Mouse (Mus musculus) liver, postnatal 0 days (tissue): Measurements from ENCODE around the gene Acyp2. TPM values are rescaled to one million over a fixed set of nuclear protein-coding genes. Genes with fewer than 3 reads are reported as not detected.
A peak's percentile ranks its signal among the peaks of the same experiment; 100 is the strongest.

Experiments used
- ATAC-seq: fragments of 200-750 bp; cut with Nextera tagmentation; 2 replicates; pipeline ENCODE4 v1.8.0; 2017; ENCODE audit warnings: mild to moderate bottlenecking, moderate library complexity
- DNase-seq: peaks from one replicate; pipeline ENCODE4 v3.0.0-alpha.2; 2016
- H3K27ac ChIP-seq: fragments of 300-500 bp; sonication (generic); 2 replicates; pipeline ENCODE4 v1.5.1; 2014; ENCODE audit warnings: antibody characterized with exemption, moderate library complexity, mild to moderate bottlenecking, low read depth
- H3K27me3 ChIP-seq: fragments of 300-500 bp; sonication (generic); 2 replicates; pipeline ENCODE4 v1.6.1; 2014; ENCODE audit warnings: low read length, control low read depth, mixed read lengths; ENCODE audit not compliant: insufficient read depth
- H3K36me3 ChIP-seq: fragments of 300-500 bp; sonication (generic); replicated peaks from 2 replicates; pipeline ENCODE4 v1.6.1; 2014; ENCODE audit warnings: mild to moderate bottlenecking, control low read depth, low read length, moderate library complexity, mixed read lengths; ENCODE audit not compliant: insufficient read depth
- H3K4me1 ChIP-seq: fragments of 300-500 bp; sonication (generic); 2 replicates; pipeline ENCODE4 v1.6.1; 2014; ENCODE audit warnings: antibody characterized with exemption, mild to moderate bottlenecking, control low read depth; ENCODE audit not compliant: insufficient read depth
- H3K4me2 ChIP-seq: fragments of 300-500 bp; sonication (generic); 2 replicates; pipeline ENCODE4 v1.6.1; 2014; ENCODE audit warnings: low read depth, mild to moderate bottlenecking, low read length, moderate library complexity, mixed read lengths
- H3K4me3 ChIP-seq: fragments of 300-500 bp; sonication (generic); 2 replicates; pipeline ENCODE4 v1.5.1; 2014; ENCODE audit warnings: low read depth, low read length
- H3K9ac ChIP-seq: fragments of 300-500 bp; sonication (generic); replicated peaks from 2 replicates; pipeline ENCODE4 v1.6.1; 2014; ENCODE audit warnings: mild to moderate bottlenecking, moderate library complexity
- H3K9me3 ChIP-seq: fragments of 300-500 bp; sonication (generic); 2 replicates; pipeline ENCODE4 v1.6.1; 2016; ENCODE audit warnings: mild to moderate bottlenecking, control low read depth, low read length, mixed read lengths
- CTCF ChIP-seq: sonication (generic); IDR thresholded peaks from 2 replicates; pipeline ENCODE4 v1.5.1; 2016; ENCODE audit warnings: antibody characterized with exemption, low read depth
- EP300 ChIP-seq: IDR thresholded peaks from 2 replicates; pipeline ENCODE4 v1.6.1; 2016; ENCODE audit warnings: antibody characterized with exemption, low read depth, mild to moderate bottlenecking
- WGBS: fragments of 180-500 bp; shearing (Covaris S2); extraction: QIAGEN DNeasy Blood & Tissue Kit; methylation state at CpG from one replicate; pipeline ENCODE4 v1.1.7; 2014; ENCODE audit not compliant: insufficient replicate concordance; 5-methylcytosine and 5-hydroxymethylcytosine counted together
- polyA plus RNA-seq: library from polyadenylated mRNA; unstranded; fragments of >200 nt; fragmentation: Nextera tagmentation; extraction: Ambion mirVana; gene quantifications from 2 replicates; pipeline ENCODE4 v1.2.1, GENCODE M21; 2015

The Acyp2 gene
- 3.9 and 4.0 TPM in 2 replicates for polyA plus RNA-seq

GRCm38 (mm10) chr11:30649001-30649637 lies at the start of gene Acyp2:
TSS of gene Acyp2 (minus strand) at chr11:30649587.
- 1% methylated on average over 40 of the region's 40 CpGs for WGBS
- Histone ChIP-seq H3K27ac (peak within 1 kb of the TSS; percentile 79), H3K4me1 (peaks cover 2% of the 10 kb centered on the region; the same call in 1 of the 2 replicates), H3K9me3 (no peaks in the 10 kb centered on the region), H3K36me3 (no peaks in the 10 kb centered on the region), H3K4me2 (peak within 1 kb of the TSS; percentile 82), H3K27me3 (no peaks in the 10 kb centered on the region), H3K4me3 (peak within 1 kb of the TSS; percentile 82), H3K9ac (peak within 1 kb of the TSS; percentile 83)
- TF ChIP-seq EP300 (no peak), CTCF (peak; percentile 37)
- peak; percentile 98 for ATAC-seq
- DNase-seq: peak; percentile 86

- Histone ChIP-seq H3K36me3 (no peaks in the 10 kb centered on the region), H3K27ac (no peak overlapping the region), H3K4me2 (no peak overlapping the region), H3K9me3 (no peaks in the 10 kb centered on the region), H3K4me1 (no peaks in the 10 kb centered on the region), H3K27me3 (no peaks in the 10 kb centered on the region), H3K4me3 (no peak overlapping the region), H3K9ac (no peak overlapping the region)
- TF ChIP-seq EP300 (no peak), CTCF (no peak)
- no peak for DNase-seq
- whole genome bisulfite sequencing: 68% methylated on average over 1 of the region's 1 CpGs
- no peak for ATAC-seq
Observed at GRCm38 (mm10) chr11:30689421-30689820, 40.0 kb upstream of the Acyp2 start.

- Histone ChIP-seq H3K36me3 (no peaks in the 10 kb centered on the region), H3K27me3 (no peaks in the 10 kb centered on the region), H3K4me1 (no peaks in the 10 kb centered on the region), H3K27ac (no peak overlapping the region), H3K4me2 (no peak overlapping the region), H3K9ac (no peak overlapping the region), H3K4me3 (no peak overlapping the region), H3K9me3 (no peaks in the 10 kb centered on the region)
- DNase-seq (no peak), ATAC-seq (no peak)
- 62% methylated on average over 1 of the region's 1 CpGs for WGBS
- peak; percentile 68 for TF ChIP-seq CTCF
- no peak for TF ChIP-seq EP300
Observed at GRCm38 (mm10) chr11:30676086-30676485, 26.7 kb upstream of the Acyp2 start.

GRCm38 (mm10) chr11:30672719-30673118 lies 23.3 kb upstream of the Acyp2 start:
- TF ChIP-seq EP300 (no peak), CTCF (no peak)
- Histone ChIP-seq H3K4me2 (no peak overlapping the region), H3K27me3 (no peaks in the 10 kb centered on the region), H3K36me3 (no peaks in the 10 kb centered on the region), H3K9ac (no peak overlapping the region), H3K9me3 (no peaks in the 10 kb centered on the region), H3K4me1 (no peaks in the 10 kb centered on the region), H3K4me3 (no peak overlapping the region), H3K27ac (no peak overlapping the region)
- no peak for ATAC-seq
- 61% methylated on average over 1 of the region's 1 CpGs for WGBS
- no peak for DNase-seq

- 0 out of 2 replicates have a peak, but pooled peaks cover under 1% of the 10 kb centered on the region for H3K27me3 ChIP-seq
- DNase-seq (no peak), ATAC-seq (no peak)
- no peak overlapping the region for H3K9ac ChIP-seq
- no peak overlapping the region for H3K27ac ChIP-seq
- no peak overlapping the region for H3K4me2 ChIP-seq
- TF ChIP-seq EP300 (no peak), CTCF (no peak)
- no peaks in the 10 kb centered on the region for H3K36me3 ChIP-seq
- no peak overlapping the region for H3K4me3 ChIP-seq
- no peaks in the 10 kb centered on the region for H3K9me3 ChIP-seq
- H3K4me1 ChIP-seq: no peaks in the 10 kb centered on the region
- 66% methylated on average over 3 of the region's 3 CpGs for WGBS
Observed at GRCm38 (mm10) chr11:30663001-30663400, 13.6 kb upstream of the Acyp2 start.

GRCm38 (mm10) chr11:30662591-30662990 lies 13.2 kb upstream of the Acyp2 start:
- Histone ChIP-seq H3K27ac (no peak overlapping the region), H3K36me3 (no peaks in the 10 kb centered on the region), H3K9me3 (no peaks in the 10 kb centered on the region), H3K4me3 (no peak overlapping the region), H3K4me1 (no peaks in the 10 kb centered on the region), H3K27me3 (0 out of 2 replicates have a peak, but pooled peaks cover 2% of the 10 kb centered on the region), H3K9ac (no peak overlapping the region), H3K4me2 (no peak overlapping the region)
- no peak for TF ChIP-seq EP300
- no peak for TF ChIP-seq CTCF
- WGBS: 61% methylated on average over 2 of the region's 2 CpGs
- ATAC-seq (no peak), DNase-seq (no peak)
